Comparison of ENCODE assay signal across 8 mouse cellular contexts in the genomic region with DNA sequence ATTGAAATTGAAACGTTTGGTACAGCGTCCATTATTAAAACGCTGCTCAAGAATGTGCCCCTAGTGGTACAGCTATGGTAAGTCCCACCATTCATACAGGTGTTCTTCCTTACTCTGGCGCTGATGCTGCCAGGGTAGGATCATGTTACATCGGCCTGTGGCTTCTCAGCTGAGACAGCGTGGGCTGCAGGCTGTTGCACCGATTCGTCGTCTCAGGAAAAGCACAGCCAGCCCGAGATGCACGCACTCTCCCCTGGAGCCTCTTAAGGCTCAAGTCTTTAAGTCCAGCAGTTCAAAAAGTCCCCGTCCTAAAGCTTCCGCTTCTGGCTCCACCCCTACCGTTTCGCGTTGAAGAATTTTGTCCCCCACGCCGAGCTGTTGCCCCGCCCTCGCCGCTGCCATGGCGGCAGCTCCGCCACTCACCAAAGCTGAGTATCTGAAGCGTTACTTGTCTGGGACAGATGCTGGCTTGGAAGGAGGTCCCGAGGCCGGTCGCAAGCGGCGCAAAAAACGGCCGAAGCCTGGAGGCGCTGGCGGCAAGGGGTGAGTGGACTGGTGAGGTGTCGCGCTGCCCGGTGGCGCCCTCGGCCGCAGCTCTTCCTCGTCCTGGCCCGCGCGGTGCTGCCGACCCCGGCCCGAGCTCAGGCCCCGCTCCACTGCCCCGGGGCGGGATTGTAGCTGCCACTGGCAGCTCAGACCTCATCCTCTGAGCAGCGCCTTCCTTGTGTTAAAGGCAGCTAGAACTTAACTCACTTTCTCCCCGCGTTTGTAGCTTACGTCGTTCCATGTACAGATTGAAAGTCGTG. TPM values are rescaled to one million over a fixed set of nuclear protein-coding genes. Genes with fewer than 3 reads are reported as not detected.
DNase-seq lines count a peak whose midpoint lies in the region; ATAC-seq and TF ChIP-seq lines count a peak whose summit lies in the region.

A gene (plus strand): TSS at position 378 of the 806 bp plus-strand sequence.

- H3K4me1 ChIP-seq in heart, embryonic 12.5 days (replicated peaks) = peaks cover 8% of the 10 kb centered on the region
- peaks cover 6% of the 10 kb centered on the region for H3K4me1 ChIP-seq in kidney, postnatal 0 days (replicated peaks; ENCODE audit: insufficient read depth, low read length)
- peaks cover 7% of the 10 kb centered on the region for H3K4me1 ChIP-seq in liver, embryonic 11.5 days (replicated peaks; ENCODE audit: control insufficient read depth, insufficient read depth, low read length)
- H3K4me1 ChIP-seq in stomach, embryonic 14.5 days (ENCODE audit: control insufficient read depth, insufficient read depth, low read length) = peaks cover 5% of the 10 kb centered on the region; the same call in 1 of the 2 replicates

- peak within 1 kb of the TSS; percentile 92 for H3K9ac ChIP-seq in heart, embryonic 12.5 days
- peak within 1 kb of the TSS; percentile 80 for H3K9ac ChIP-seq in kidney, postnatal 0 days (ENCODE audit: low read depth, low read length)
- H3K9ac ChIP-seq in liver, embryonic 11.5 days (ENCODE audit: low read depth, low read length) = peak within 1 kb of the TSS; percentile 88
- peak within 1 kb of the TSS; percentile 81 for H3K9ac ChIP-seq in stomach, embryonic 14.5 days (replicated peaks; ENCODE audit: low read depth, low read length)

- H3K4me3 ChIP-seq in heart, embryonic 12.5 days = peak within 1 kb of the TSS; percentile 85
- H3K4me3 ChIP-seq in kidney, postnatal 0 days (replicated peaks; ENCODE audit: low read depth, low read length) = peak within 1 kb of the TSS; percentile 84
- H3K4me3 ChIP-seq in liver, embryonic 11.5 days (ENCODE audit: low read depth, low read length) = peak within 1 kb of the TSS; percentile 97
- H3K4me3 ChIP-seq in stomach, embryonic 14.5 days (ENCODE audit: low read depth, low read length) = peak within 1 kb of the TSS; percentile 73

- peak within 1 kb of the TSS; percentile 74 for H3K4me2 ChIP-seq in heart, embryonic 12.5 days
- peak within 1 kb of the TSS; percentile 63 for H3K4me2 ChIP-seq in kidney, postnatal 0 days (ENCODE audit: low read length)
- H3K4me2 ChIP-seq in liver, embryonic 11.5 days = peak within 1 kb of the TSS; percentile 78
- H3K4me2 ChIP-seq in stomach, embryonic 14.5 days (replicated peaks; ENCODE audit: low read depth, low read length) = peak within 1 kb of the TSS; percentile 52

- TF ChIP-seq CTCF in kidney, postnatal 0 days (IDR thresholded peaks at IDR 0.05; ENCODE audit: low read depth) = peak; percentile 72

- peaks cover 57% of the 10 kb centered on the region for H3K36me3 ChIP-seq in heart, embryonic 12.5 days
- H3K36me3 ChIP-seq in kidney, postnatal 0 days (ENCODE audit: insufficient read depth, low read length) = peaks cover 34% of the 10 kb centered on the region; the same call in 1 of the 2 replicates
- peaks cover 32% of the 10 kb centered on the region for H3K36me3 ChIP-seq in liver, embryonic 11.5 days (ENCODE audit: control insufficient read depth, insufficient read depth, low read length)
- peaks cover 46% of the 10 kb centered on the region for H3K36me3 ChIP-seq in stomach, embryonic 14.5 days (ENCODE audit: control insufficient read depth, insufficient read depth, low read length)

- under 1% methylated on average over 54 of the region's 55 CpGs for WGBS in heart, embryonic 12.5 days
- WGBS in kidney, postnatal 0 days = under 1% methylated on average over 55 of the region's 55 CpGs
- under 1% methylated on average over 55 of the region's 55 CpGs for WGBS in liver, embryonic 11.5 days
- WGBS in stomach, embryonic 14.5 days = under 1% methylated on average over 54 of the region's 55 CpGs

- peak; percentile 97 for ATAC-seq in erythroid progenitor cell, adult 5-6 weeks (replicated peaks; ENCODE audit: low FRiP score, poor library complexity, severe bottlenecking)
- peak; percentile 90 for ATAC-seq in heart, embryonic 12.5 days (ENCODE audit: insufficient number of reproducible peaks, low FRiP score)
- peak; percentile 92 for ATAC-seq in kidney, postnatal 0 days (replicated peaks; ENCODE audit: low FRiP score, low read depth)
- peak; percentile 90 for ATAC-seq in liver, embryonic 11.5 days (replicated peaks; ENCODE audit: low FRiP score)
- ATAC-seq in stomach, embryonic 14.5 days (ENCODE audit: insufficient number of reproducible peaks, insufficient read depth, low FRiP score, low read depth) = peak; percentile 90

- no peaks in the 10 kb centered on the region for H3K27me3 ChIP-seq in heart, embryonic 12.5 days (replicated peaks)
- H3K27me3 ChIP-seq in kidney, postnatal 0 days (ENCODE audit: insufficient read depth, low read length) = no peaks in the 10 kb centered on the region
- H3K27me3 ChIP-seq in liver, embryonic 11.5 days (replicated peaks; ENCODE audit: control insufficient read depth, insufficient read depth, low read length) = no peaks in the 10 kb centered on the region
- no peaks in the 10 kb centered on the region for H3K27me3 ChIP-seq in stomach, embryonic 14.5 days (ENCODE audit: control insufficient read depth, insufficient read depth, low read length)

- H3K9me3 ChIP-seq in heart, embryonic 12.5 days (replicated peaks) = no peaks in the 10 kb centered on the region
- no peaks in the 10 kb centered on the region for H3K9me3 ChIP-seq in kidney, postnatal 0 days (replicated peaks; ENCODE audit: low read length)
- H3K9me3 ChIP-seq in liver, embryonic 11.5 days (ENCODE audit: control insufficient read depth, low read length) = no peaks in the 10 kb centered on the region
- no peaks in the 10 kb centered on the region for H3K9me3 ChIP-seq in stomach, embryonic 14.5 days (ENCODE audit: control insufficient read depth, low read depth, low read length)

- peak; percentile 94 for DNase-seq in CD4-positive helper T cell, adult 2 months (ENCODE audit: low read depth, low spot score)
- DNase-seq in brain, embryonic 18.5 days (ENCODE audit: low read depth, low spot score) = peak; percentile 78
- peak; percentile 97 for DNase-seq in kidney, postnatal 0 days (ENCODE audit: low spot score)
- DNase-seq in liver, embryonic 11.5 days (ENCODE audit: low spot score) = peak; percentile 93
- DNase-seq in naive thymus-derived CD4-positive, alpha-beta T cell, adult 2 months (ENCODE audit: low read depth) = peak; percentile 96

- H3K27ac ChIP-seq in heart, embryonic 12.5 days (ENCODE audit: poor library complexity, severe bottlenecking) = peak within 1 kb of the TSS; percentile 86
- H3K27ac ChIP-seq in kidney, postnatal 0 days = peak within 1 kb of the TSS; percentile 89
- H3K27ac ChIP-seq in liver, embryonic 11.5 days (ENCODE audit: low read depth, low read length) = peak within 1 kb of the TSS; percentile 78
- H3K27ac ChIP-seq in stomach, embryonic 14.5 days (ENCODE audit: low read length) = peak within 1 kb of the TSS; percentile 85

RNA-seq across cellular contexts. Expression of the gene that starts here (rescaled TPM):
- 5.4 and 13.0 TPM in 2 replicates for total RNA-seq in erythroid progenitor cell, adult 5-6 weeks (2015; ENCODE audit: low replicate concordance)
- 5.6 and 5.7 TPM in 2 replicates for total RNA-seq in erythroid progenitor cell, adult 5-6 weeks (2017; ENCODE audit: low replicate concordance)
- polyA plus RNA-seq in heart, embryonic 12.5 days (2016; fragmentation: Nextera tagmentation; extraction: Ambion mirVana) = 16.2 and 18.4 TPM in 2 replicates
- 14.9 and 16.2 TPM in 2 replicates for polyA plus RNA-seq in kidney, postnatal 0 days (2015; fragmentation: Nextera tagmentation; extraction: Ambion mirVana)
- 20.7 and 22.4 TPM in 2 replicates for polyA plus RNA-seq in liver, embryonic 11.5 days (2014; fragmentation: Nextera tagmentation; extraction: Ambion mirVana)
- polyA plus RNA-seq in stomach, embryonic 14.5 days (2014; fragmentation: Nextera tagmentation; extraction: Ambion mirVana) = 23.8 and 24.1 TPM in 2 replicates

Comparison
In these comparisons a context has a peak if more than half of its experiments do, and no peak if none do; other contexts are left out.
1. Peak in every context shown above with its lines: DNase-seq, ATAC-seq, H3K4me3 ChIP-seq and H3K27ac ChIP-seq.